9 mouse cellular contexts compared by ENCODE assay signal in the genomic region with DNA sequence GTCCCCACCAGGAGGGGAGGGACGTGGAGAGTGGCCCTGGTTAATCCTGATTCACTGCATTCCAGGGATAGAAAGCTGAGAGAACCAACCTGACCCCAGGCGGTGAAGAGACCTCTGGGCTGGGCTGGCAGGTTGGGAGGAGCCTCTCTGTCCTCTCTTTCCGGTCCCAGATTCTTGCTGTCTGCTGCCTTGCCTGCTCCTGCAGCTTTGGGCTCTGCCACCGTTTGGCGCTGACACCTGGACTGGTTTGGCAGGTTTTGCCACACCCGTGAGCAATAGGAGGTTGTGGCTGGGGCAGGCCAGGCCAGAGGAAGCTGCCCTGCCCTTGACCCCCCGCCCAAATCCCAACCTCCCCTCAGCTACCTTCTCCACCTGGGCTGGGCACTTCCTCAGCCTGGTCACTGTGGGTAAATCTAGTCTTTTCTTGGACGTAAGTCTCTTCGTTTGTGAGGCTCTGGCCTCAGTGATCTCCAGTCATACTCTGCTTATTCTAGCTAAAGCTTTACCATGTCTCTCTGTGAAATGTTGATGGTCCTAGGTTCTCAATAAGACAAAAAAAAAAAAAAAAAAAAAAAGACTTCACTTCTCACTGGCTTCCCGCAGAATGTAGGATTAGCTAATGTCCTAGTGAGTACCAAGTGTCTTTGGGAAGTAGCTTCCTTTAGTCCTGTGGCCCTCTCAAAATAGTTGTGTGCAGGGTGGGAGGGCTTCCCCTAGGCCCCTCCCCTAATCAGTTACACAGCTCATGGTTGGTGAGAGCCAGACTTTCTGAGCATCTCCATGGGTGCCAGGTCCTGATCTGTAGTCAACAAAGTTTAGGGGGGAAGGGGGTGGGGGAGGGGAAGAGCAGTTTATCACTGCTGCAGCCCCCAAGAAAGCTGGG. TPM values are rescaled to one million over a fixed set of nuclear protein-coding genes. Genes with fewer than 3 reads are reported as not detected.
DNase-seq lines count a peak whose midpoint lies in the region; ATAC-seq and TF ChIP-seq lines count a peak whose summit lies in the region.
"Had no signal": no experiment of that assay in that cellular context is flagged by ENCODE, and none has a peak within 500 bp of the region (broad histone marks: within the 10 kb centered on the region; RNA-seq: fewer than 3 reads in every experiment).

No protein-coding gene starts in this region.

- DNase-seq in adrenal gland, postnatal 25 days: peak; percentile 22
- DNase-seq in kidney, adult 8-10 months: peak; percentile 59 to 82
- no peak for DNase-seq in left cerebral cortex, adult 9 months (ENCODE audit: low spot score in 2 of 2)
- DNase-seq in frontal cortex, adult 2 months (ENCODE audit: extremely low spot score in 1 of 2, low spot score in 1 of 2): no peak
- no peak for DNase-seq in layer of hippocampus, adult 9-11 months
- no peak for DNase-seq in gastrocnemius, postnatal 4 days (ENCODE audit: low spot score in 2 of 2)
- DNase-seq: thymus, postnatal 25 days had no signal

- peak; percentile 71 for ATAC-seq in lung, embryonic 15.5 days (ENCODE audit: borderline replicate concordance, extremely low read depth, low FRiP score, low TSS enrichment)

- peak overlapping the region; percentile 92 for H3K27ac ChIP-seq in lung, embryonic 15.5 days

- H3K9me3 ChIP-seq in E14TG2a.4 (ENCODE audit: low read length): no peaks in the 10 kb centered on the region; the same call in 1 of the 2 replicates
- H3K9me3 ChIP-seq in lung, embryonic 15.5 days: no peaks in the 10 kb centered on the region

- no peaks in the 10 kb centered on the region for H3K27me3 ChIP-seq in E14TG2a.4 (ENCODE audit: insufficient read depth, low read length)
- H3K27me3 ChIP-seq in lung, embryonic 15.5 days: no peaks in the 10 kb centered on the region

- H3K36me3 ChIP-seq in E14TG2a.4 (ENCODE audit: insufficient read depth, low read length): peaks cover 18% of the 10 kb centered on the region
- H3K36me3 ChIP-seq in lung, embryonic 15.5 days: no peaks in the 10 kb centered on the region

- no peak overlapping the region for H3K9ac ChIP-seq in lung, embryonic 15.5 days

- H3K4me3 ChIP-seq in E14TG2a.4 (replicated peaks; ENCODE audit: low read length): peak overlapping the region; percentile 65
- no peak overlapping the region for H3K4me3 ChIP-seq in lung, embryonic 15.5 days

- H3K4me1 ChIP-seq in E14TG2a.4 (replicated peaks; ENCODE audit: low read depth, low read length): peaks cover 89% of the 10 kb centered on the region
- peaks cover 19% of the 10 kb centered on the region for H3K4me1 ChIP-seq in lung, embryonic 15.5 days

- no peak for TF ChIP-seq CTCF in E14TG2a.4 (conservative IDR thresholded peaks at IDR 0.05; ENCODE audit: low read length)

- 18% methylated on average over 10 of the region's 10 CpGs for WGBS in lung, embryonic 15.5 days

- peak overlapping the region; percentile 5; the same call in 1 of the 2 replicates for H3K4me2 ChIP-seq in lung, embryonic 15.5 days

RNA-seq across cellular contexts. Expression of a gene that starts 26.9 kb away (rescaled TPM):
- total RNA-seq in adrenal gland, postnatal 25 days (2021): 76.2 and 78.8 TPM in 2 replicates
- polyA plus RNA-seq in lung, embryonic 15.5 days (2015; fragmentation: Nextera tagmentation; extraction: Ambion mirVana): 1.6 and 2.8 TPM in 2 replicates
- polyA plus RNA-seq in frontal cortex, adult 2 months (2012; rRNA removed): 211 and 225 TPM in 2 replicates
- 10 to 100 TPM; 27.9 to 30.1 TPM for total RNA-seq in gastrocnemius, postnatal 4 days (2021)

Comparison
In these comparisons a context has a peak if more than half of its experiments do, and no peak if none do; other contexts are left out.
1. DNase-seq: peak in adrenal gland, postnatal 25 days (single experiment) and kidney, adult 8-10 months (2 of 2); none in left cerebral cortex, adult 9 months (0 of 2), frontal cortex, adult 2 months (0 of 2), layer of hippocampus, adult 9-11 months (single experiment) and gastrocnemius, postnatal 4 days (0 of 2).